Mouse (Mus musculus): ENCODE data around the gene Smco3.
"Not testable (repeated sequence)": the region's sequence is repeated elsewhere in the genome, so short reads cannot be mapped to it uniquely, and the experiment has no call there.

The Smco3 gene

DNA sequence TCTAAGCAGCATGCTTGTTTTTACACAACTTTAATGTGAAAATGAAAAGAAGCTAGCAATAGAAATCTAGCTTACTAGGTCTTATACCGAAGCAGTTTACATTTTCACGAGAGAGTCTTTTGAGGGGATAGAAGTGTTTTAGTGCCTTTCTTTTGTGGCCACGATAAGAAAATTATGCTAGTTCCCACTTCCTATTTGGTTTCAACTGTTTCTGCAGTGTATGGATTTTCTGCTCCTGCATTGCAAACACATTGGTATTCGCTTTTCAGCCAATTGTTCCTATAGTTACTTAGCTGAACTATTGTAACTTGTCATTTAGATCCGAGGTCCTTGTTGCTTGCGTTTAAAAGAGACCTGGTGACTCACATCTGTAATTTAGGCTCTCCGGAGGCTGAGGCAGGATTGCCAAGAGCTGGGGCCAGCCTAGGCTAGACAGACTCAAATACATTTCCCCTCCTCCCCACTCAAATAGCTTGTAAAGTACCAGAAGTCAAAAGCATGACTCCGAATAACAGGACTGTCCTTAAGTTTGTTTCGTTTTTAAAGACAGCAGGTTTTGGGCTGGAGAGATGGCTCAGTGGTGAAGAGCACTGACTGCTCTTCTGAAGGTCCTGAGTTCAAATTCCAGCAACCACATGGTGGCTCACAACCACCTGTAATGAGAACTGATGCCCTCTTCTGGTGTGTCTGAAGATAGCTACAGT is 30.4 kb downstream of the Smco3 start:
- DNase-seq (ENCODE audit: low spot score in 2 of 2), result no peak

DNA sequence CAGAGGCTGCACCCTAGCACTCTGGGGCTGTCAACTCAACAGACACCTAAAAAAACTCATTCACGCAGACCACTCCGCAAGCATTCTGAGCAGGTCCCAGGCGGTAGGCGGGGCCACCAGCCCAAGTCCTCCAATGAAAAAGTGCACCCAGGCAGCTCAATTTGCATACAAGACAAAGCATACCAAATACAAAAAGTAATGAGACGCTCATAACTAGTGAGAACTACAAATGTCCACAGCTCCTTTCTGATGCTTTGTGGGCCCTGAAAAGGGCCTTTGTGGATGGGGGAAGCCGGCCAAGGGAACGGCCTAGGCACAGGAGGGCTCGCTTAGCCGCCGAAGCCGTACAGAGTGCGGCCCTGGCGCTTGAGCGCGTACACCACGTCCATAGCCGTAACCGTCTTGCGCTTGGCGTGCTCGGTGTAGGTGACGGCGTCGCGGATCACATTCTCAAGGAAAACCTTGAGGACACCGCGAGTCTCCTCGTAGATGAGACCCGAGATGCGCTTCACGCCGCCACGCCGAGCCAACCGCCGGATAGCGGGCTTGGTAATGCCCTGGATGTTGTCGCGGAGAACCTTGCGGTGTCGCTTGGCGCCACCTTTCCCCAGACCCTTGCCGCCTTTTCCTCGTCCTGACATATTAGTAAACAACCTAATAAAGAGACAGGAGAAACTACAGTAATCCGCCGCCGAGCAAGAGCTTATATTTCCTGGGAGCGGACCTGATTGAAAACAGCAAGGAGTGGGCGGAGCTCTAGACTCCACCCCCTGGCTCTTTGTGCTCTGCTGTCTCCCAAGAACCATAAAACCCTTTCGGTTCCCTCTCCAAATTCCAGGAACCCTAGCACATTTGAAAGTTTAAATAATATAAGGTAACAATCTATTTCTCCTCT is 31.3 kb downstream of the Smco3 start, which contains the start of gene Hist4h4:
Gene Hist4h4, minus strand, starts transcription at position 677 of the 895 bp plus-strand sequence.
- peak; percentile 93 to 95 for DNase-seq (ENCODE audit: low spot score in 2 of 2)

DNA sequence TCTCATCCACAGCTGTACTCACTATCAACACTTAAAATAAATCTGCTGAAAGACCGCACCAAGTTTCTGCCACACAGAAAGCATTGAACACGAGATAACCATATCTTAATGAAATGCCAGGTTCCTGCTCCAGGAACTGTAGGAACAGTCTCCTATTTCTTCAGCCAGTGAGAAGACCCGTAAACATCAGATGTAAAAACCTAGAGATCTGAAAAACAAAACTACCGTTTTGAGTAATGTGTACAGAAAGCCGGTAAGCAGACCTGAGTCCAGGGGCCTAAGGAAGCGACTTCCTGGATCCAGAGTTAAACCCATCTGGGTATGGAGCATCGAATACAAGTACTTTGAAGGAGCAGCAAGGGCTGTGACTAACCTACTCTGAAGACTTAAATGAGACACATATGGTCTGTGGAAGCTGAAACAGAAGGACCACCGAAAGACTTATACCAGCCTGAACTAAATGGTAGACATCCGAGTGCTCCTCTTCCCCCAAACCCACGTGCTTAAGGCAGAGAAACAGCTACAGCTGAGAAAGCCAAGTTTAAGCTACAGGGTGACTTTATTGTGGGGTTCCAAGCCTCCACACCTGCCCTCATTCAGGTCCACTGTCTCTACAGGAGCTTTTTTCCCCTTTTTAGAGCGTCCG is 32.0 kb downstream of the Smco3 start:
- no peak for DNase-seq (ENCODE audit: low spot score in 2 of 2)

DNA sequence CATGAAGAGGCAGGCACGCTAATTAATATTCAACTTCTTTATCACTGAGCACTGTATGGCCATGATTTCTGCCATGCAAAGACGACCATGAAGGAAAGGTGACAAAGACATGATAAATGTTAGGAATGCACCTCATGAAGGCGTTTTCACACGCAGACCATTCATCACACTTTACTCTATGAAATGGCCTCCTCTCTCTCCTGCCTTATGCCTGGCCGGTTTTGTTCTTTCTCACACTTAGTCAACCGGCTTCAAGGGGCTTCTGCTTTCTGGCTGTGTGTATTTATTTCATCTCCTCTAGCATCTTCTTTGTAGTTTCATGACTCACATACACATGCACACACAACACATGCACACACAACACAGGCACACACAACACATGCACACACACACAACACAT is 34.0 kb downstream of the Smco3 start:
- no peak for DNase-seq (ENCODE audit: low spot score in 2 of 2)

DNA sequence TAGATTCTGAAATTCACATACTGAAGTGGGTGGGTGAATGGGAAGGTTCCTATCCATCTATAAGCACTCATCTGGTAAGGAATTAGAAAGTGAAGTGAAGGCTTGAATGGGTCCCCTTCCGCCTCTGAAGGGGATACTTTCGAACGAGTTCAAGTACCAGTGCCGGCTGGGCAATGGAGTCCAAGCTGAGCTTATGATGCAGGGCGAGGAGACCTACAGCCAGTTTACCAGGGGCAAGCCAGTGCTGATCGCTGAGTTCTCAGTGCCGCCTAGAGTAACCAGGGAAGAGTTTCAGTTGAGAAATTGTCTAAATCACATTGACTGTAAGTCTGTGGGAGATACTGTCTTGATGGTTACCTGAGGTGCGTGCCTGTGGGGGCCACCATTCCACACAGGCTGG is 34.5 kb downstream of the Smco3 start:
- DNase-seq (ENCODE audit: low spot score in 2 of 2), result no peak

DNA sequence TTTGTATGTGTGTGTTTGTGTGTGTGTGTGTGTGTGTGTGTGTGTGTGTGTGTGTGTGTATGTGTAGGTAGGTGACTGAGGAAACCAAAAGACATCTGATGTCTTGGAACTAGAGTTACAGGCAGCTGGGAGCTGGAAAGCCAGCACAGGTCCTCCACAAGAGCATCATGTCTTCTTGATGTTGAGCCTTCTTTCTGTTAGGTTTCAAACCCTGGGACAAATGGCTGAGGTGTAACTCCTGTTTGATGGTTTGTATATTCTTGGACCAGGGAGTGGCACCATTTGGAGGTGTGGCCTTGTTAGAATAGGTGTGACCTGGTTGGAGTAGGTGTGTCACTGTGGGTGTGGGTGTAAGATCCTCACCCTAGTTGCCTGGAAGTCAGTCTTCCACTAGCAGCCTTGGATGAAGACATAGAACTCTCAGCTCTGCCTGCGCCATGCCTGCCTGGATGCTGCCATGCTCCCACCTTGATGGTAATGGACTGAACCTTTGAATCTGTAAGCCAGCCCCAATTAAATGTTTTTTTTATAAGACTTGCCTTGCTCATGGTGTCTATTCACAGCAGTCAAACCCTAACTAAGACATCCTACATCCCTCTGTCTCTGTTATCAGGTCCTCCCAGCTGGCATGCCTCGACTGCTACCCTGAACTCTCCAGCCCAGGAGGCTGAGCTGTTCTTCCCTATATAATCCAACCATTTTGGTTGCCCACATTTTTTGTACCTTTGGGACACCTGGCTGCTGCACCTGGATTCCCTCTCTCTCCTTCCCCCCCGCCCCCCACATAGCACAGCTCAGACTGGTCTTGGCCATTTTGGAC is 37.2 kb downstream of the Smco3 start:
- not testable (repeated sequence) for DNase-seq (ENCODE audit: low spot score in 2 of 2)

DNA sequence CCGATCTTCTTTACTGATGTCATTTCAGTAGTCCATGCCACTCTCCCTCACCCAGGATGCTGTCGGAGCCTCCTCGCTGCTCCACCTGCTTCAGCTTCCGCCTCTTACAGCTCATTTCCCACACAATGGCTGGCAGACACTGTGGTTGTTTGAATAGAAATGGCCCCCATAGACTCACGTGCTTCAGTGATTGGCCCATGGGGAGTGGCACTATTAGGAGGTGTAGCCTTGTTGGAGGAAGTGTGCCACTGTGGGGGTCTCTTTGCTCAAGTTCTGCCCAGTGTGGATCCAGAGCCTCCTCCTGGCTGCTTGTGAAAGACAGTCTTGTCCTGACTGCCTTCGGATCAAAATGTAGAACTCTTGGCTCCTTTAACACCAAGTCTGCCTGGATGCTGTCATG is 39.4 kb downstream of the Smco3 start:
- no peak for DNase-seq (ENCODE audit: low spot score in 2 of 2)

DNA sequence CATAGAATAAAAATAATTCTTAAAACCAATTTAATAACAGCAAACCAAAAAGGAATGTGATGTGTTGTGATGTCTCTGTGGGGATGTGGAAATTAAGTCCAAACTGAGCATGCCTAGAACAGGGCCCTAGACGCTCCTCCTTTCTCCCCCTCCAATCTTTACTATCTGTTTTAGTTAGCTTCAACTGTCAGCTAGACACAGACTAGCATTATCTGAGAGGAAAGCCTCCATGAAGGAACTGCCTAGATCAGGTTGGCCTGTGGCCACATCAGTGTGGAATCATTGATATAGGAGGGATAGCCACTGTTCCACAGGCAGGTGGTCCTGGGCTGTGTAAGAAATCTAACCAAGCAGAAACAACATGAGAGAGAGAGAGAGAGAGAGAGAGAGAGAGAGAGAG is 40.1 kb downstream of the Smco3 start:
- DNase-seq (ENCODE audit: low spot score in 2 of 2), result no peak

DNA sequence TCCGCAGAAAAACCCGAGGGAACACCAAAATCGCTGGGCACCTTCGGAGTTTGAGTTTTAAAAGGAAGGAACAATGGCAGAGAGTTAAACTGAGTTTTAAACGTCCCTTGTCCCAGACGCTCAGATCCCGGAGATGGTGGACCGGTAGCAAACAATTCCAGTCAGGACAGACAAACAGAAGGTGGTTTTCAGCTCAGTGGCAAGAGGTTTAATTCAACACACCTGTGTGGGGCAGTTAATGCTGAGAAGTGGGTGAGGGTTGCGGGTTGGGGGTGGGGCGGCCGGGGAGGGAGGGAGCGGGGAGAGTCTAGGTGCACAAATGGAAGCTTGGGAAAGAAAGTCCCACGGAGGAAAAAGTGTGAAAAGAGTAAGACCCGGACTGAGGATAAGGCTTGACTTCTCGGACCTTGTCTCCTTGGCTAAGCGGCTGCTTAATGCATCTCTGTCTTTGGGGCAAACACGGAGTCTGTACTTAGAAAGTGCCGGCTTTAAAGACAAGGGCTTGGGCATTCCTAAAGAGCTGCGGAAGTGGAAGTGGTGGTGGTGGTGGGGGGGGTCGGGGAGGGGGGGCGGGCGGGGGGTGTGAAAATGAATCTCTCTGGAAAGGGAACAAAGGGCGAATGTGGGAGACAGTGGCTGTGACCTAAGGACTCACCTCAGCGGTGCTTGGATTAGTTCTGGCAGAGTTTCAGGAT is 41.3 kb downstream of the Smco3 start:
- no peak for DNase-seq (ENCODE audit: low spot score in 2 of 2)

DNA sequence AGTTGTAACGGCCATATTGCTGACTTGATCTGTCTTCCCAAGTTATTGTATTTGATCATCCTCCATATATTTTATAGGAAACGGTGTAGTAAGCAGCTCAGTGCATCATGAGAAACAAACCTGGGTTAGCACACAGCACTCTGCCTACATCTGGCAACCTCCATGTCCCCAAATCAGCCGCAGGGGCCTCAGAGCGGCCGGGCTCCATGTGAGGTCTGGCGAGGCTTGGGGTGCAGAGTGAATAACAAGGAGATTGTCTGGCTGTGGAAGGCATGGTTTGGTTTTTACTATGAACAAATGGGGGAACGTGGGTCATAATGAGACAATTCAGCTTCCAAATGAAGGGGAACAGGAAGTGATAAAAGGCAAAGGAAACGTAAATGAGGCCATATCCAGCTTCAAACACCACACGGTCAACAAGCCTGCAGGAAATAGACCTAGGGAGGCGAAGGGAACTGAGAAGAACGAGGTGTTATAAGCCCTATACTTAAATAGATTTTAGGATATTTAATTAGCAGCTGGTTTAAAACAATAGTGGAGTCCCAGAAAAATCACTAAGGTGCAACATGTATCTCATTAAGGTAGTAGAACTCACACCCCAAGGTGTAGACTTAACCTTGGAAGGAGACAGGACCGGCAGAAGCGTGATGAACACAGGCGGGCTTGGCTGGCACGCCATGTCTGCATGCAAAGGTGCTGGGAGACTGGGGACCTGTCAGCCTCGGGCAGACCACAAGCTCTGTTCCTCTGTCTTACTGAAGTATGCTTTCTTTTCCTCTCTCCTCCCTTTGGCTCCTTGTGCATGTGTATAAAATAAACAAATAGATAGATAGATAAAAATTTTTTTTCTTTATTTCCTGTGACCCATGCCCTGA is 42.1 kb downstream of the Smco3 start:
- DNase-seq (ENCODE audit: low spot score in 2 of 2), result no peak

DNA sequence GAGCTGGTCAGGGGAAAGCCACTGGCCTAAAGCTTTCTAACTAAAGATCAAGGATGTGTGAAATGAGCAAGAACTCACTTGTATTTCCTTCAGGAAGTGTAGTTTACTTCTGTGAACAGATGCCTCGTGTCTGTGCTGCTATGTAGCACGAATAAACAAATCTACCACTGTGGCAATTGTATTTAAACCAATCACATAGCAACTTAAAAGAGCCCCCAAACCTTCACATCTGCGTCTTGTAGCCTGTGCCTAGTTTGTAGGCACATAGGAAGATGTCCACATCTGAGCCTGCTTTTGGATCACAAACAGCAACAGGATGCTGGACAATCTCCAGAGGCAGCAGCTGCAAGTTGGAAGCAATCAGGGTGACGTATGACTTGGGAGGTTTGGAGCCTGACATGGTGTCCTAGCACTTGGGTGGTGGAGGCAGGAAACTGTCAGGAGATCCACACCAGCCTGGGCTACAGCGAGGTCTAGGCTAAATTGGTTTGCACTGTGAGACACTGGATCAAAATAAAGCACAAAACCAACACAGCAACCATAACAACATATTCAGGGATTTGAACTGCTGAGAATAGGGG is 45.8 kb downstream of the Smco3 start:
- no peak for DNase-seq (ENCODE audit: low spot score in 2 of 2)

DNA sequence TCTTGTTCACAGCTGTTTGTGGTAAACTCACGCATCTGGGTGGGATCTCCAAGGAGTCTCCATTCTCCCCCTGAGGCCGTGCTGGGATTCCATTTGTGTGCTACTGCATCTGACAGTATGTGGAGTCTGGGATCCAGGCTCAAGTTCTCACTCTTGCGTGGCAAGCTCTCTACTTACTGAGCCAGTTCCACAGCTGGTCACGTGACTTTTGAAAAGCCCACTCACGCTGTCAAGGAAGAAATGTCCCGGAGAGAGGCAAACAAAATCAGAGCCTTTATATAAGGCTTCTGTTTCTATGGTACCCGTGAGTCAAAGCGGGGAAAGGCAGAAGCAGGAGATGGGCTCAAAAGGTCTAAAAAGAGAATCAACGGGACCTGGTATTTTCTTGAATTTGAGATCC is 52.5 kb downstream of the Smco3 start:
- peak; percentile 24 to 49 for DNase-seq (ENCODE audit: low spot score in 2 of 2)

DNA sequence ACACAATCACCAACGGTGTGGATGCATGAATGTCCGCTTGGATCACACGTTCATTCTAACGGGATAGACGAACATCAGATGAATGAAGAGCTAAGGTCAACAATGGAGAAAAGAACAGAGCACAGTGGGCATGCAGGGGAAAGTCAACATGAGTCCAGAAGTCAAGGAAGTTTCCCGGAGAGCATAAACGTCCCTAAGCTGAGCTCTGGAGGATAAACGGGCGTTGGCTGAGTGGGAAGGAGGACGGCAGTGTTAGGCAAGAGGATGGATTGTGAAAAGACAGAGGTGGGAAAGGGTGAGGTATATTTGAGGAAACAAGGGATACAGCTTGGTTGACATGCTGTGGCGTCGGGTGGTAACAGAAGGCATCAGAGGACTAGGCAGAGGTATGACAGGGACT is 53.1 kb downstream of the Smco3 start:
- DNase-seq (ENCODE audit: low spot score in 2 of 2), result no peak

DNA sequence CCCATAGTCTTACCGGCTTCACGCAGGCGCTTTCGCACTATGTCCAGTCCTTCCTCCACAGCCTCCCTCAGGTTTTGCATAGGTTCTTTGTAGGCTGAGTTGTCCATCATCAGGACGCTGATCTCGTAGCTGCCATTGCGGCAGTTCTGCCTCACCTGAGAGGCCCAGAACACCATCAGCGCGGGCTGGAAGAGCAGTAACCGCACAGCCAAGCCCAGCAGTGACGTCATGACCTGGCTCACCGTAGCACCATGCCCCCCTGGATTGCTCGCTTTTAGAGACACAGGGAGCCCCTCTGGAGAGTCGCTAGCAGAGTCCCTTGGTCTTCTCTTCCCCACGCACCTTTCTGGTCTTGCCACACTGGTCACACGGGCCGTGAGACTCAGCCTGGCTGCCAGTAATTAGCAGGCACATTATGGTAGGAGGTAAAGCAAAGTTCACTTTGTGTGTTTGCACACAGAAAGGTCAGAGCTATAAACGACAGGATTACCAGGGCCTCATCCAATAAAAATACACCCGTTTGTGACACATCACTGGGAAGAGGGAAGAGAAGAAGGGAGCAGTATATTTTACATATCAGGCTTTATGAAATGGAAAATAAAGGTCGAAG is 53.8 kb downstream of the Smco3 start, which contains the start of gene Gucy2c:
Gene Gucy2c, minus strand, starts transcription at position 389 of the 610 bp plus-strand sequence.
- DNase-seq (ENCODE audit: low spot score in 2 of 2), result no peak
